In genomic region chr17:67252992-67253391, GRCm38 (mm10) we compare ENCODE assay signal across 21 mouse cellular contexts.
DNase-seq lines count a peak whose midpoint lies in the region; ATAC-seq and TF ChIP-seq lines count a peak whose summit lies in the region.
"Had no signal": no experiment of that assay in that cellular context is flagged by ENCODE, and none has a peak within 500 bp of the region (broad histone marks: within the 10 kb centered on the region; RNA-seq: fewer than 3 reads in every experiment).

No protein-coding gene starts in this region.

- no peak overlapping the region for H3ac ChIP-seq in myocyte (ENCODE audit: control insufficient read depth, insufficient read length)

- 53% methylated on average over 6 of the region's 6 CpGs for WGBS in kidney, embryonic 15.5 days
- WGBS in midbrain, embryonic 11.5 days: 71% methylated on average over 6 of the region's 6 CpGs
- WGBS in midbrain, postnatal 0 days: 69% methylated on average over 6 of the region's 6 CpGs
- 51% methylated on average over 6 of the region's 6 CpGs for WGBS in lung, postnatal 0 days

- H3K4me1 ChIP-seq in kidney, embryonic 15.5 days: 0 out of 2 replicates have a peak, but pooled peaks cover 6% of the 10 kb centered on the region
- no peaks in the 10 kb centered on the region for H3K4me1 ChIP-seq in midbrain, embryonic 11.5 days (ENCODE audit: control insufficient read depth, insufficient read depth, low read length)
- H3K4me1 ChIP-seq in midbrain, postnatal 0 days (ENCODE audit: insufficient read depth, low read length): peaks cover 3% of the 10 kb centered on the region; the same call in 1 of the 2 replicates
- peaks cover 5% of the 10 kb centered on the region; the same call in 1 of the 2 replicates for H3K4me1 ChIP-seq in lung, postnatal 0 days (ENCODE audit: insufficient read depth, low read depth, low read length)
- H3K4me1 ChIP-seq: forebrain, embryonic 12.5 days; heart, embryonic 10.5 days; hindbrain, embryonic 12.5 days had no signal

- DNase-seq in kidney, postnatal 36 days: no peak
- DNase-seq in midbrain, embryonic 11.5 days (ENCODE audit: low spot score, missing footprints): peak; percentile 67
- DNase-seq in midbrain, postnatal 0 days (ENCODE audit: low spot score): no peak
- DNase-seq in lung, postnatal 0 days (ENCODE audit: low spot score): peak; percentile 61
- DNase-seq in cerebellum, adult 11-12 months: no peak
- DNase-seq in adrenal gland, postnatal 36 days: no peak
- DNase-seq: adrenal gland, adult 2 months; adrenal gland, postnatal 25 days; cerebellum, adult 11 months; cerebellum, adult 9-10 months; cerebellum, postnatal 25 days; gastrocnemius, postnatal 14 days; heart, postnatal 10 days; heart, postnatal 4 days had no signal

- TF ChIP-seq CTCF in midbrain, postnatal 0 days (IDR thresholded peaks at IDR 0.05): no peak
- TF ChIP-seq CTCF in lung, postnatal 0 days (IDR thresholded peaks at IDR 0.05): peak; percentile 49

- peak; percentile 50; the same call in 1 of the 2 replicates for TF ChIP-seq EP300 in lung, postnatal 0 days (IDR thresholded peaks at IDR 0.05)

- ATAC-seq in kidney, embryonic 15.5 days (replicated peaks; ENCODE audit: low FRiP score): no peak
- ATAC-seq in midbrain, embryonic 11.5 days (ENCODE audit: low FRiP score): no peak
- ATAC-seq in midbrain, postnatal 0 days (ENCODE audit: low FRiP score): no peak
- peak; percentile 81 for ATAC-seq in lung, postnatal 0 days
- ATAC-seq: forebrain, embryonic 16.5 days had no signal

- TF ChIP-seq POLR2A in myocyte (IDR thresholded peaks at IDR 0.05; ENCODE audit: insufficient read length, low read depth): no peak

- no peaks in the 10 kb centered on the region for H3K36me3 ChIP-seq in kidney, embryonic 15.5 days
- H3K36me3 ChIP-seq in midbrain, embryonic 11.5 days (ENCODE audit: control insufficient read depth, insufficient read depth, low read length): no peaks in the 10 kb centered on the region
- no peaks in the 10 kb centered on the region for H3K36me3 ChIP-seq in midbrain, postnatal 0 days (ENCODE audit: insufficient read depth, low read length)
- no peaks in the 10 kb centered on the region for H3K36me3 ChIP-seq in lung, postnatal 0 days (ENCODE audit: insufficient read depth, low read length)
- no peaks in the 10 kb centered on the region for H3K36me3 ChIP-seq in myocyte (ENCODE audit: control insufficient read depth, insufficient read depth)
- H3K36me3 ChIP-seq: embryonic facial prominence, embryonic 13.5 days; forebrain, embryonic 12.5 days; heart, embryonic 10.5 days; hindbrain, embryonic 12.5 days had no signal

- H3K4me2 ChIP-seq in kidney, embryonic 15.5 days: no peak overlapping the region
- no peak overlapping the region for H3K4me2 ChIP-seq in midbrain, embryonic 11.5 days
- no peak overlapping the region for H3K4me2 ChIP-seq in midbrain, postnatal 0 days (ENCODE audit: low read depth, low read length, poor library complexity, severe bottlenecking)
- no peak overlapping the region for H3K4me2 ChIP-seq in lung, postnatal 0 days (replicated peaks; ENCODE audit: low read depth, low read length)
- H3K4me2 ChIP-seq in myocyte (ENCODE audit: low read depth): peak overlapping the region; percentile 44
- H3K4me2 ChIP-seq: embryonic facial prominence, embryonic 13.5 days; forebrain, embryonic 12.5 days; hindbrain, embryonic 12.5 days had no signal

- H3K4me3 ChIP-seq in kidney, embryonic 15.5 days (replicated peaks): no peak overlapping the region
- H3K4me3 ChIP-seq in midbrain, embryonic 11.5 days (ENCODE audit: low read depth, low read length): no peak overlapping the region
- H3K4me3 ChIP-seq in midbrain, postnatal 0 days (ENCODE audit: low read depth, low read length): no peak overlapping the region
- H3K4me3 ChIP-seq in lung, postnatal 0 days (ENCODE audit: low read depth, low read length): no peak overlapping the region
- H3K4me3 ChIP-seq in myocyte: no peak overlapping the region
- H3K4me3 ChIP-seq: embryonic facial prominence, embryonic 13.5 days; forebrain, embryonic 12.5 days; heart, embryonic 10.5 days; hindbrain, embryonic 12.5 days had no signal

- H3K79me2 ChIP-seq in myocyte (ENCODE audit: control insufficient read depth, insufficient read depth): no peaks in the 10 kb centered on the region

- H3K9ac ChIP-seq in kidney, embryonic 15.5 days: no peak overlapping the region
- H3K9ac ChIP-seq in midbrain, embryonic 11.5 days (ENCODE audit: low read length): no peak overlapping the region
- H3K9ac ChIP-seq in midbrain, postnatal 0 days (replicated peaks; ENCODE audit: low read length, poor library complexity, severe bottlenecking): no peak overlapping the region
- H3K9ac ChIP-seq in lung, postnatal 0 days (replicated peaks; ENCODE audit: low read depth): no peak overlapping the region
- H3K9ac ChIP-seq: embryonic facial prominence, embryonic 13.5 days; forebrain, embryonic 12.5 days; hindbrain, embryonic 12.5 days had no signal

- H3K9me3 ChIP-seq in kidney, embryonic 15.5 days (replicated peaks): no peaks in the 10 kb centered on the region
- H3K9me3 ChIP-seq in midbrain, embryonic 11.5 days (ENCODE audit: control insufficient read depth, low read length): no peaks in the 10 kb centered on the region
- H3K9me3 ChIP-seq in midbrain, postnatal 0 days (ENCODE audit: low read length): no peaks in the 10 kb centered on the region
- H3K9me3 ChIP-seq in lung, postnatal 0 days (ENCODE audit: low read length): no peaks in the 10 kb centered on the region
- H3K9me3 ChIP-seq: embryonic facial prominence, embryonic 13.5 days; forebrain, embryonic 12.5 days; heart, embryonic 10.5 days; hindbrain, embryonic 12.5 days had no signal

- no peaks in the 10 kb centered on the region for H3K27me3 ChIP-seq in kidney, embryonic 15.5 days
- no peaks in the 10 kb centered on the region for H3K27me3 ChIP-seq in midbrain, embryonic 11.5 days (ENCODE audit: control insufficient read depth, insufficient read depth, low read length)
- H3K27me3 ChIP-seq in midbrain, postnatal 0 days (ENCODE audit: insufficient read depth, low read length): no peaks in the 10 kb centered on the region
- H3K27me3 ChIP-seq in lung, postnatal 0 days (replicated peaks; ENCODE audit: insufficient read depth, low read length): no peaks in the 10 kb centered on the region
- no peaks in the 10 kb centered on the region for H3K27me3 ChIP-seq in myocyte (ENCODE audit: control insufficient read depth, insufficient read depth, insufficient read length)
- H3K27me3 ChIP-seq: embryonic facial prominence, embryonic 13.5 days; forebrain, embryonic 12.5 days; hindbrain, embryonic 12.5 days had no signal

- peak overlapping the region; percentile 6; the same call in 1 of the 2 replicates for H3K27ac ChIP-seq in kidney, embryonic 15.5 days
- H3K27ac ChIP-seq in midbrain, embryonic 11.5 days (ENCODE audit: low read depth, low read length): no peak overlapping the region
- no peak overlapping the region for H3K27ac ChIP-seq in midbrain, postnatal 0 days (ENCODE audit: low read depth, low read length)
- no peak overlapping the region for H3K27ac ChIP-seq in lung, postnatal 0 days (ENCODE audit: low read length)
- H3K27ac ChIP-seq: embryonic facial prominence, embryonic 13.5 days; forebrain, embryonic 12.5 days; heart, embryonic 10.5 days; hindbrain, embryonic 12.5 days had no signal

TF ChIP-seq in myocyte, 11 proteins besides CTCF, POLR2A, EP300 and RAD21:
- TF ChIP-seq CEBPB (IDR thresholded peaks at IDR 0.05; ENCODE audit: insufficient read depth, poor library complexity, severe bottlenecking): no peak
- no peak for TF ChIP-seq SRF (IDR thresholded peaks at IDR 0.05; ENCODE audit: control insufficient read depth, insufficient read length, low read depth)
- no peak for TF ChIP-seq MAX (IDR thresholded peaks at IDR 0.05; ENCODE audit: low read depth)
- TF ChIP-seq TCF12 (IDR thresholded peaks at IDR 0.05; ENCODE audit: insufficient read depth, poor library complexity, severe bottlenecking): no peak
- TF ChIP-seq USF1 (IDR thresholded peaks at IDR 0.05; ENCODE audit: low read depth): no peak
- TF ChIP-seq E2F4 (IDR thresholded peaks at IDR 0.05; ENCODE audit: insufficient read depth): no peak
- no peak for TF ChIP-seq REST (IDR thresholded peaks at IDR 0.05; ENCODE audit: insufficient read depth, insufficient read length)
- TF ChIP-seq POLR2AphosphoS2 (IDR thresholded peaks at IDR 0.05; ENCODE audit: insufficient read length, low read depth): no peak
- no peak for TF ChIP-seq TCF3 (IDR thresholded peaks at IDR 0.05; ENCODE audit: insufficient read length, low read depth)
- no peak for TF ChIP-seq MYOG (IDR thresholded peaks at IDR 0.05; ENCODE audit: control insufficient read depth in 1 of 3, insufficient read depth in 1 of 3, insufficient read length in 2 of 3, low read depth in 2 of 3)
- no peak for TF ChIP-seq MYOD1 (IDR thresholded peaks at IDR 0.05; ENCODE audit: control insufficient read depth in 1 of 3, insufficient read length in 2 of 3, low read depth in 2 of 3)

Comparison
In these comparisons a context has a peak if more than half of its experiments do, and no peak if none do; other contexts are left out.
1. DNase-seq: peak in midbrain, embryonic 11.5 days (single experiment) and lung, postnatal 0 days (single experiment); none in kidney, postnatal 36 days (0 of 2), midbrain, postnatal 0 days (single experiment), cerebellum, adult 11-12 months (single experiment) and adrenal gland, postnatal 36 days (0 of 2).